Mouse (Mus musculus): ENCODE results near the gene Tagln2.

Tagln2 gene

GRCm38 (mm10) chr1:172499765-172500441, at the start of gene Tagln2:
Gene Tagln2, plus strand, starts transcription at chr1:172500047.
- peak; percentile 83 for DNase-seq (ENCODE audit: extremely low spot score, low spot score)

- DNase-seq (ENCODE audit: extremely low spot score, low spot score): no peak
Measured at GRCm38 (mm10) chr1:172450226-172450625, 49.6 kb upstream of the Tagln2 start.

DNA sequence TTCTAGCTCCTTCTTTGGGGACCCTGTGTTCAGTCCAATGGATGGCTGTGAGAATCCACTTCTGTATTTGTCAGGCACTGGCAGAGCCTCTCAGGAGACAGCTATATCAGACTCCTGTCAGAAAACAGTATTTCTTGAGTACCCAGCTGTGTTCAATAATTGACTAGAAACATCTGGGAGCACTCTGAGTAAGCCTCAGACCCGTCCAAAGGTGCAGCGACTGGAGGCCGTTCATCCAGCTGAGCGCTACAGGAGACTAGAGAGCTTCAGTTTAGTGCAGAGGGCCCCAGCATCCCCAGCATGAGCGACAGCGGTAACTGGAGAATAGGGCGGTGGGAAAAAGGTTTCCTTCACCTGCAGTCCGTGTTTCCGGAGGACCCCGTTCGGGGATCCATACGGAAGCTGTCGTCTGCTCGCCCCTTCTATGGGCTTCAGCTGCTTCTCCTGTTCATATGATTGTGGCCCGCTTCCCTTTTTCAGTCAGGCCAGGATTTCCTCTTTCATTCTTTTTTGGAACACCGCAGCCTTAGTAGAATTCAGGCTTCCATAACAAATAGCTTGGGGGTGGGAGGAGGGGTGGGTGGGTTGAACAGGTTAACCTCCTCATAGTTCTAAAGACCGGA, 48.9 kb upstream of the Tagln2 start:
- DNase-seq (ENCODE audit: extremely low spot score, low spot score): no peak

GRCm38 (mm10) chr1:172452911-172453310, 46.9 kb upstream of the Tagln2 start:
- DNase-seq (ENCODE audit: extremely low spot score, low spot score): no peak

DNA sequence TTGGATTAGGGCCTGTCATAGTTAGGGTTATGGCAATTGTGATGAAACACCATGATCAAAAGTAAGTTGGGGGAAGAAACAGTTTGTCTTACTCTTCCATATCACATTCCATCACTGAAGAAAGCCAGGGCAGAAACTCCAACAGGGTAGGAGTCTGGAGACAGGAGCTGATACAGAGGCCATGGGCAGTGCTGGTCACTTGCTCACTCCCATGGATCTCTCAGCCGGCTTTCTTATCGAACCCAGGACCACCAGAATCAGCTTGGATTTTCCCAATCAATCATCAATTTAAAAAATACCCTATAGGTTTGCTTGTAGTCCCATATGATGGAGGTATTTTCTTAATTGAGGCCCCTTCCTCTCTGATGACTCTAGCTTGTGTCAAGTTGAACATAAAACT, 46.0 kb upstream of the Tagln2 start:
- no peak for DNase-seq (ENCODE audit: extremely low spot score, low spot score)

- DNase-seq (ENCODE audit: extremely low spot score, low spot score): no peak
Measured at GRCm38 (mm10) chr1:172455416-172455815, 44.4 kb upstream of the Tagln2 start.

GRCm38 (mm10) chr1:172456001-172456677, 43.7 kb upstream of the Tagln2 start:
- no peak for DNase-seq (ENCODE audit: extremely low spot score, low spot score)

- DNase-seq (ENCODE audit: extremely low spot score, low spot score): no peak
Measured at GRCm38 (mm10) chr1:172457196-172457595, 42.7 kb upstream of the Tagln2 start.

DNA sequence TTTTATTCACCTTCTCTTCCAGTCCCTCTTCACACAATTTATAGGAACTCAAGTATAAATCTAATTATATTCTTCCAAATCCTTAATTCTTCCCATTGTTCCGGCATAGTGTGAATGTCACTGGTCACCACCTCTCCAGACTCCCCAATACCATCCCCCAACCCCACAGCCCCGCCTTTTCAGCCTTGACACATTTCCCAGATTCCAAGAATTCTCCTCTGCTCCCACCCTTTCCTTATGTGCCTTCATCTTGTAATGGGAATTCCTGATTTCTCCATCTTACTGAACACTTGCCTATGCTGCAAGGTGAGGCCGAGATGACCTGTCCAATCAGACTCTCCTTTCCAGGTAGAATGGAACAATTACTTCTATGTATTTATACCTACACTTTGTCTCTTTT, 41.8 kb upstream of the Tagln2 start:
- no peak for DNase-seq (ENCODE audit: extremely low spot score, low spot score)

- DNase-seq (ENCODE audit: extremely low spot score, low spot score): no peak
Measured at GRCm38 (mm10) chr1:172461602-172462001, 38.2 kb upstream of the Tagln2 start.

DNA sequence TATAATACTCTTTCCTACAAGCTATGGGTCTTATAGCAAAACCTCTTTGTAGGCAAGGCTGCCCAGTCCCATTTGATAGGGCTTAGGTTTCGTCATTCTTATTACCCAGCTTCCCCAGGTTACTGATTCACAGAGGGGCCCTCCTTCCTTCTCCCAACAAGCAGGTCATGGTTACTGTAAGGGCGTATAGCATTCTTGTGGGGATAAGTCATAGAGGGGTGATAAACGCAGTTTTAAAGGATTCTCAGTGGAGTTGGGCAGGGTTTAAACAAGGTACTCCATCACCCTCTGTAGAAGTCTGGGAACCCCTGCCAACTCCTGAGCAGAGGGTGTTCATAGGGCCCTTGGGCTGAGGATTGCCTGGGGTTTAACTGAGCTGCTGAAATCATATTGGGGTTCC, 37.3 kb upstream of the Tagln2 start:
- DNase-seq (ENCODE audit: extremely low spot score, low spot score): no peak

GRCm38 (mm10) chr1:172463387-172464333, 36.2 kb upstream of the Tagln2 start:
- DNase-seq (ENCODE audit: extremely low spot score, low spot score): no peak

DNA sequence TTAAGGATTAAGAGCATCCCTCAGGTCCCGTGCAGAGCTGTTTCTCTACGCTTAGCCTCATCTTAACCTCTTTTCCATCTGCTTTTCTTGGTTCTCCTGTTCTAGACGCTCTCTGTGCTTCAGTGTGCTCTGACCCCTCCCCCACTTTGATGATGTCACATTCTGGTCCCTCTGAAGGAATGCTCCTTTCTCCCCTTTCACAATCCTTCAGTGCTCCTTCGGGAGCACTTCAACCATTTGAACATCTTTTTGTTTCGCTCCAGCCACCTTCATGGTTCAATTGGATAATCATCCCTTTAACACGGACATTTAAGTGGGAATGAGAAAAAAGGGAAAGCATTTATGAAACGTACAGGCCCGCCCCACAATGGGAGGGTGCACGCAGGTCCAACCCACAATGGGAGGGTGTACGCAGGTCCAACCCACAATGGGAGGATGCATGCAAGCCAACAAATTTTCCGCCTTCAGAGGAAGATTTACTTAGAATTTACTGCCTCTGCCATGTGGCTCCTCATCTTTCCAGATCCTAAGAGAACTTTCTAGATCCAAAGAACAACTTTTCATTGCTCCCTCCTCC, 31.5 kb upstream of the Tagln2 start:
- no peak for DNase-seq (ENCODE audit: extremely low spot score, low spot score)

GRCm38 (mm10) chr1:172469373-172469772, 30.5 kb upstream of the Tagln2 start:
- no peak for DNase-seq (ENCODE audit: extremely low spot score, low spot score)

DNA sequence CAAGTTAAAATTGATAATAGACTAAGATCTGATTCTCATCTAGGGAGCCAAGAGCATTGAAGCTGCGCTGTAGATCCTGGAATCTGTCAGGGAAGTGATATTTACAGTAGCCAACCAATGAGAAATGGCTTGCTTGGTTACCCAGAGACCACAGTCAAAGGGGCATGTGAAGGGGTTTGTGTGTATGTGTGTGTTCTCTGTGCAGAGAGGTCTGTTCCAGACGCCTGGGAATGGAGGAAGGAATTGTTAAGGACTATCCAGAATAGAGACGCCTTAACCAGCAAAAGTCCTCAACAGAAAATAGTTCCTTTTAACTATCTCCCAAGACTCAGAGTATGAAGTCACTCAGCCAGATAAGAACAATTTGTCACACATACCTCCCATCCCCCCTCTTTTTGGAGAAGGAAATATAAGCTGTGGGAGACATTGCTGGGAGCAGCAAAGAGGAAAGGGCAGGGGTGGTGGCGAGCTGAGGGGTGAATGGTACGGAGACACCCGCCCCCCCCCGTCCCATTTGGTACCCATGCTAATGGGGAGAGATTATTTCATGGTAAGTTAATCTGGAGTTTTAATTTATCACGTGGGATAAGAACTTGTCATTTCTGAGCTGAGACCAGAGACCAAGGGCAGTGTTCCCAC, 29.9 kb upstream of the Tagln2 start:
- no peak for DNase-seq (ENCODE audit: extremely low spot score, low spot score)

- no peak for DNase-seq (ENCODE audit: extremely low spot score, low spot score)
Measured at GRCm38 (mm10) chr1:172472909-172473308, 26.9 kb upstream of the Tagln2 start.

DNA sequence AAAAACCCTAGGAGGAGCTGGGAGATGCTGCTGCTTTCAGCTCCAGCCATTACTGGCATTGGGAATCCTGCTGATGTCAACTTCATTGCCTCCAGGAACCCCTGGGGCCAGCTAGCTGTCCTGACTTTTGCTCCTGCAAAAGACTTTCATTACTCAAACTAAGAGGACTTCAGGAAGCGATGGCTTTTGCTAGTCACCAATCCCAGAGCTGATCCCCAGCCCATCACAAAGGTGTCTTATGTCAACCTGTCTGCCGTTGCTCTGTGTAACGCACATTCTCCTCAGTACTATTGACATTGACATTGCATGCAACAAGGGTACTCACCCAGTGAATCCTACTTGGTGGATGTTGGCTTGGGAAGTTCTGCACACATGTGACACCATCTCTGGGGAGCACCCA, 25.7 kb upstream of the Tagln2 start:
- DNase-seq (ENCODE audit: extremely low spot score, low spot score): no peak

DNA sequence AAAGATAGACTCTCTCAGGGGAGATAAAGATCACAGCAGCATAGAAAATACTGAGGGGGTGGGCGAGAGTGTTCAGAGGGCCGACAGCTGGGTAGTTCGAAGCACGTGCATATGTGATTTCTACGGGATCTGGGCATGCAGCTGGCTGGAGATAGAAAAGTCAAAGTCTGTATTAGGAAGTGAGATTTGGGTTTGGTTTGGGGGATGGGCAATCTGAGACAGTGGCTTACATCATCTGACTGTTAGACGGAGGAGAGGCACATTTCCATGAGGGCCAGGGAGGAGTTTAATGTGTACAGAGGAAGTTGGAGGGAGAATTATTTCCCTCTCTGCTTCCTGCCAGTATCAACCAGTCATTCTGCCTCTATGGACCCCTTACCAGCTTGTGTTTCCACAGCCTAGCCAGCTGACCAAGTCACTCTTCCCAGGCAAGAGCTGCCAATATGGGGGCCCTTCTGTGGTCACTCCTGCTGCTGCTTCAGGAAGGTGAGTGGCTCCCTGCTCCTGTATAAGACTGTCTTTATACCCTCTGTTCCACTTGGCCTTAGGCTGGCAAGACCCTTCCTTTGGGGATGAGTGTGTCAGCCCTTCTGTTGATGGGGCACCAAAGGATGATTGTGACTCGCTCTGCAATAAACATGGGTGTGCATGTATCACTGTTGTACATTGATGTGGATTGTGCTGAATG, 24.6 kb upstream of the Tagln2 start, which contains the start of gene Slamf9:
Gene Slamf9 (plus strand): TSS at position 305 of the 688 bp plus-strand sequence.
- DNase-seq (ENCODE audit: extremely low spot score, low spot score): no peak

DNA sequence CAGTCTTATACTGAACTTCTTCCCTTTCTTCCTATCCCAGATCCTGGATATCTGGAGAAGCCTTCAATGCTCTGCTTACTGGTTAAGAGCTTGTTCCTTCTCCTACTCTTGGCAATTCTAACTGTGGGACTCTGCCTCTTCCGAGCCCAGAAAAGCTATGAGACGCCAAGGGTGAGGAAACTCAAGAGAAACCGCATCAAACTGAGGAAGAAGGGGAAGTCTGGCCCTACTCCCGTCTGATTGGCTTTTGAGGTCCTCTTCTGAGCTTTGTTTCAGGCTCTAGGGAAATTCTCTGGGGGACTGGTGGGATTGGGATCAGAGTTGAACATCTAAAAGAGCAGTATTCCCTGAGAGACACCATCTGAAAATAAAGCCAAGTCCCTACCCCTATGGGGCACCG, 21.8 kb upstream of the Tagln2 start:
- no peak for DNase-seq (ENCODE audit: extremely low spot score, low spot score)

GRCm38 (mm10) chr1:172480376-172480775, 19.5 kb upstream of the Tagln2 start:
- no peak for DNase-seq (ENCODE audit: extremely low spot score, low spot score)

Data from neural tube, embryonic 10.5 days (tissue).